Mouse (Mus musculus) intestine, embryonic 14.5 days (tissue): Measurements from ENCODE around the gene Wdr24. TPM values are rescaled to one million over a fixed set of nuclear protein-coding genes. Genes with fewer than 3 reads are reported as not detected.
"Not testable (repeated sequence)": the region's sequence is repeated elsewhere in the genome, so short reads cannot be mapped to it uniquely, and the experiment has no call there.

Source experiments
- ATAC-seq: fragments of 200-750 bp; cut with Nextera tagmentation; replicated peaks from 2 replicates; pipeline ENCODE4 v1.8.0; 2017; ENCODE audit warnings: low read depth, moderate number of reproducible peaks, moderate TSS enrichment, moderate library complexity; ENCODE audit not compliant: low FRiP score, low TSS enrichment
- DNase-seq: peaks from one replicate; pipeline ENCODE4 v3.0.0-alpha.2; 2018; ENCODE audit warnings: low spot score
- H3K27ac ChIP-seq: fragments of 300-500 bp; sonication (generic); 2 replicates; pipeline ENCODE4 v1.5.1; 2014; ENCODE audit warnings: low read depth, mild to moderate bottlenecking, control low read depth
- H3K27me3 ChIP-seq: fragments of 300-500 bp; sonication (generic); replicated peaks from 2 replicates; pipeline ENCODE4 v1.6.1; 2014; ENCODE audit warnings: low read length, control low read depth; ENCODE audit not compliant: control insufficient read depth, insufficient read depth
- H3K36me3 ChIP-seq: fragments of 300-500 bp; sonication (generic); 2 replicates; pipeline ENCODE4 v1.6.1; 2014; ENCODE audit warnings: low read length, control low read depth; ENCODE audit not compliant: control insufficient read depth, insufficient read depth
- H3K4me1 ChIP-seq: fragments of 300-500 bp; sonication (generic); replicated peaks from 2 replicates; pipeline ENCODE4 v1.6.1; 2014; ENCODE audit warnings: low read length, control low read depth, mixed read lengths; ENCODE audit not compliant: control insufficient read depth, insufficient read depth
- H3K4me2 ChIP-seq: fragments of 300-500 bp; sonication (generic); 2 replicates; pipeline ENCODE4 v1.6.1; 2014; ENCODE audit warnings: low read length
- H3K4me3 ChIP-seq: fragments of 300-500 bp; sonication (generic); 2 replicates; pipeline ENCODE4 v1.5.1; 2014; ENCODE audit warnings: low read depth, low read length, control low read depth, mixed read lengths
- H3K9ac ChIP-seq: fragments of 300-500 bp; sonication (generic); 2 replicates; pipeline ENCODE4 v1.6.1; 2014; ENCODE audit warnings: mild to moderate bottlenecking, low read length
- H3K9me3 ChIP-seq: fragments of 300-500 bp; sonication (generic); 2 replicates; pipeline ENCODE4 v1.6.1; 2016; ENCODE audit warnings: low read length, control low read depth; ENCODE audit not compliant: control insufficient read depth
- WGBS: fragments of 180-500 bp; shearing (Covaris S2); extraction: QIAGEN DNeasy Blood & Tissue Kit; methylation state at CpG from one replicate; pipeline ENCODE4 v1.1.7; 2014; 5-methylcytosine and 5-hydroxymethylcytosine counted together
- polyA plus RNA-seq: library from polyadenylated mRNA; unstranded; fragments of >200 nt; fragmentation: Nextera tagmentation; extraction: Ambion mirVana; gene quantifications from 2 replicates; pipeline ENCODE4 v1.2.1, GENCODE M21; 2014

The Wdr24 gene
- polyA plus RNA-seq, 1 experiment from 2014 or later = 29.4 TPM

- Histone ChIP-seq H3K4me3 (peak overlapping the region; percentile 72), H3K9me3 (no peaks in the 10 kb centered on the region), H3K9ac (peak overlapping the region; percentile 34), H3K36me3 (no peaks in the 10 kb centered on the region), H3K4me1 (peaks cover 7% of the 10 kb centered on the region; the same call in 1 of the 2 replicates), H3K27me3 (no peaks in the 10 kb centered on the region), H3K4me2 (peak overlapping the region; percentile 70), H3K27ac (no peak overlapping the region)
- DNase-seq (no peak), ATAC-seq (no peak)
- WGBS = 18% methylated on average over 7 of the region's 7 CpGs
Observed at GRCm38 (mm10) chr17:25867509-25867835, 44.0 kb downstream of the Wdr24 start.

GRCm38 (mm10) chr17:25867836-25868600 is 44.6 kb downstream of the Wdr24 start:
- peak overlapping the region; percentile 70 for H3K4me2 ChIP-seq
- no peaks in the 10 kb centered on the region for H3K36me3 ChIP-seq
- H3K27ac ChIP-seq = no peak overlapping the region
- H3K9ac ChIP-seq = peak overlapping the region; percentile 34
- H3K4me1 ChIP-seq = peaks cover 7% of the 10 kb centered on the region; the same call in 1 of the 2 replicates
- peak; percentile 73 for DNase-seq
- WGBS = under 1% methylated on average over 40 of the region's 42 CpGs
- no peaks in the 10 kb centered on the region for H3K27me3 ChIP-seq
- no peaks in the 10 kb centered on the region for H3K9me3 ChIP-seq
- ATAC-seq = peak; percentile 61
- H3K4me3 ChIP-seq = peak overlapping the region; percentile 72

GRCm38 (mm10) chr17:25868601-25869191 is 45.3 kb downstream of the Wdr24 start, which contains the start of gene Mcrip2:
Gene Mcrip2 (minus strand): TSS chr17:25868764.
- DNase-seq (peak; percentile 85), ATAC-seq (peak; percentile 82)
- H3K27ac ChIP-seq = no peak within 1 kb of the TSS
- H3K9ac ChIP-seq = peak within 1 kb of the TSS; percentile 34
- H3K27me3 ChIP-seq = no peaks in the 10 kb centered on the region
- peaks cover 7% of the 10 kb centered on the region; the same call in 1 of the 2 replicates for H3K4me1 ChIP-seq
- WGBS = under 1% methylated on average over 15 of the region's 24 CpGs
- H3K4me2 ChIP-seq = peak within 1 kb of the TSS; percentile 70
- H3K4me3 ChIP-seq = peak within 1 kb of the TSS; percentile 72
- H3K36me3 ChIP-seq = no peaks in the 10 kb centered on the region
- no peaks in the 10 kb centered on the region for H3K9me3 ChIP-seq

- H3K4me1 ChIP-seq = peaks cover 12% of the 10 kb centered on the region; the same call in 1 of the 2 replicates
- WGBS = 89% methylated on average over 8 of the region's 8 CpGs
- no peaks in the 10 kb centered on the region for H3K27me3 ChIP-seq
- no peak overlapping the region for H3K4me2 ChIP-seq
- no peaks in the 10 kb centered on the region for H3K9me3 ChIP-seq
- no peak overlapping the region for H3K9ac ChIP-seq
- H3K27ac ChIP-seq = no peak overlapping the region
- no peak for DNase-seq
- H3K4me3 ChIP-seq = no peak overlapping the region
- no peak for ATAC-seq
- no peaks in the 10 kb centered on the region for H3K36me3 ChIP-seq
Observed at GRCm38 (mm10) chr17:25869498-25869897, 46.1 kb downstream of the Wdr24 start.

- no peak overlapping the region for H3K9ac ChIP-seq
- no peaks in the 10 kb centered on the region for H3K9me3 ChIP-seq
- peaks cover 12% of the 10 kb centered on the region; the same call in 1 of the 2 replicates for H3K4me1 ChIP-seq
- no peak overlapping the region for H3K27ac ChIP-seq
- 88% methylated on average over 2 of the region's 2 CpGs for WGBS
- no peak for ATAC-seq
- H3K4me3 ChIP-seq = no peak overlapping the region
- DNase-seq = no peak
- no peak overlapping the region for H3K4me2 ChIP-seq
- no peaks in the 10 kb centered on the region for H3K36me3 ChIP-seq
- H3K27me3 ChIP-seq = no peaks in the 10 kb centered on the region
Observed at GRCm38 (mm10) chr17:25869954-25870353, 46.5 kb downstream of the Wdr24 start.

- not testable (repeated sequence) for H3K4me2 ChIP-seq, H3K27ac ChIP-seq, H3K36me3 ChIP-seq, H3K4me3 ChIP-seq, ATAC-seq, H3K9ac ChIP-seq, H3K9me3 ChIP-seq, H3K27me3 ChIP-seq, DNase-seq
- H3K4me1 ChIP-seq = peaks cover 20% of the 10 kb centered on the region
Observed at GRCm38 (mm10) chr17:25871566-25871965, 48.1 kb downstream of the Wdr24 start.

- Histone ChIP-seq H3K9me3 (no peaks in the 10 kb centered on the region), H3K27ac (no peak overlapping the region), H3K9ac (no peak overlapping the region), H3K27me3 (no peaks in the 10 kb centered on the region), H3K36me3 (peaks cover 2% of the 10 kb centered on the region), H3K4me1 (peaks cover 22% of the 10 kb centered on the region), H3K4me2 (no peak overlapping the region), H3K4me3 (no peak overlapping the region)
- no peak for DNase-seq
- WGBS = 76% methylated on average over 3 of the region's 3 CpGs
- ATAC-seq = no peak
Observed at GRCm38 (mm10) chr17:25872676-25873075, 49.2 kb downstream of the Wdr24 start.

GRCm38 (mm10) chr17:25873405-25874147 is 50.1 kb downstream of the Wdr24 start:
- H3K36me3 ChIP-seq = peaks cover 11% of the 10 kb centered on the region
- ATAC-seq (no peak), DNase-seq (no peak)
- no peaks in the 10 kb centered on the region for H3K9me3 ChIP-seq
- H3K27ac ChIP-seq = no peak overlapping the region
- H3K4me1 ChIP-seq = peaks cover 18% of the 10 kb centered on the region
- no peak overlapping the region for H3K9ac ChIP-seq
- H3K4me3 ChIP-seq = no peak overlapping the region
- WGBS = 67% methylated on average over 11 of the region's 11 CpGs
- no peaks in the 10 kb centered on the region for H3K27me3 ChIP-seq
- peak overlapping the region; percentile 88 for H3K4me2 ChIP-seq
